Mouse (Mus musculus) midbrain, embryonic 13.5 days (tissue): Measurements from ENCODE around the gene Dus2. TPM values are rescaled to one million over a fixed set of nuclear protein-coding genes. Genes with fewer than 3 reads are reported as not detected.

Source experiments
- ATAC-seq: fragments of 200-750 bp; cut with Nextera tagmentation; 2 replicates; pipeline ENCODE4 v1.8.0; 2017; ENCODE audit warnings: mild to moderate bottlenecking, moderate TSS enrichment, moderate library complexity
- H3K27ac ChIP-seq: fragments of 300-500 bp; sonication (generic); 2 replicates; pipeline ENCODE4 v1.5.1; 2015; ENCODE audit warnings: inconsistent platforms, mild to moderate bottlenecking, moderate library complexity
- H3K27me3 ChIP-seq: fragments of 300-500 bp; sonication (generic); 2 replicates; pipeline ENCODE4 v1.6.1; 2015; ENCODE audit warnings: mild to moderate bottlenecking, inconsistent platforms
- H3K36me3 ChIP-seq: fragments of 300-500 bp; sonication (generic); 2 replicates; pipeline ENCODE4 v1.6.1; 2015; ENCODE audit warnings: mild to moderate bottlenecking, inconsistent platforms
- H3K4me1 ChIP-seq: fragments of 300-500 bp; sonication (generic); replicated peaks from 2 replicates; pipeline ENCODE4 v1.6.1; 2015; ENCODE audit warnings: inconsistent platforms
- H3K4me2 ChIP-seq: fragments of 300-500 bp; sonication (generic); replicated peaks from 2 replicates; pipeline ENCODE4 v1.6.1; 2015; ENCODE audit warnings: moderate library complexity, mild to moderate bottlenecking, inconsistent platforms
- H3K4me3 ChIP-seq: fragments of 300-500 bp; sonication (generic); replicated peaks from 2 replicates; pipeline ENCODE4 v1.5.1; 2015; ENCODE audit warnings: mild to moderate bottlenecking, inconsistent platforms
- H3K9ac ChIP-seq: fragments of 300-500 bp; sonication (generic); replicated peaks from 2 replicates; pipeline ENCODE4 v1.6.1; 2015; ENCODE audit warnings: mild to moderate bottlenecking, inconsistent platforms
- H3K9me3 ChIP-seq: fragments of 300-500 bp; sonication (generic); 2 replicates; pipeline ENCODE4 v1.6.1; 2016; ENCODE audit warnings: mild to moderate bottlenecking, inconsistent platforms
- WGBS: fragments of 180-500 bp; shearing (Covaris S2); methylation state at CpG from one replicate; pipeline ENCODE4 v1.1.7; 2015; 5-methylcytosine and 5-hydroxymethylcytosine counted together
- polyA plus RNA-seq: library from polyadenylated mRNA; unstranded; fragments of >200 nt; fragmentation: Nextera tagmentation; extraction: Ambion mirVana; gene quantifications from 2 replicates; pipeline ENCODE4 v1.2.1, GENCODE M21; 2015

Gene Dus2
- 19.3 and 23.0 TPM in 2 replicates for polyA plus RNA-seq

GRCm38 (mm10) chr8:105990856-105991387, at the start of gene Dus2:
Dus2 (plus strand) TSS chr8:105991337.
- Histone ChIP-seq H3K9ac (no peak within 1 kb of the TSS), H3K4me3 (no peak within 1 kb of the TSS), H3K27me3 (0 out of 2 replicates have a peak, but pooled peaks cover 5% of the 10 kb centered on the region), H3K36me3 (no peaks in the 10 kb centered on the region), H3K27ac (no peak within 1 kb of the TSS), H3K4me1 (peaks cover 5% of the 10 kb centered on the region; the same call in 1 of the 2 replicates), H3K9me3 (no peaks in the 10 kb centered on the region), H3K4me2 (0 out of 2 replicates have a peak within 1 kb of the TSS, but pooled peaks have one; percentile 14)
- WGBS = 11% methylated on average over 15 of the region's 15 CpGs
- ATAC-seq = 0 out of 2 replicates have a peak, but pooled peaks have one; percentile 53

GRCm38 (mm10) chr8:105942026-105942425, 49.1 kb upstream of the Dus2 start:
- 92% methylated on average over 11 of the region's 11 CpGs for WGBS
- ATAC-seq = no peak
- Histone ChIP-seq H3K4me3 (no peak overlapping the region), H3K9me3 (no peaks in the 10 kb centered on the region), H3K4me1 (peaks cover 8% of the 10 kb centered on the region), H3K27ac (no peak overlapping the region), H3K36me3 (no peaks in the 10 kb centered on the region; the same call in 1 of the 2 replicates), H3K9ac (no peak overlapping the region), H3K27me3 (no peaks in the 10 kb centered on the region), H3K4me2 (no peak overlapping the region)

DNA sequence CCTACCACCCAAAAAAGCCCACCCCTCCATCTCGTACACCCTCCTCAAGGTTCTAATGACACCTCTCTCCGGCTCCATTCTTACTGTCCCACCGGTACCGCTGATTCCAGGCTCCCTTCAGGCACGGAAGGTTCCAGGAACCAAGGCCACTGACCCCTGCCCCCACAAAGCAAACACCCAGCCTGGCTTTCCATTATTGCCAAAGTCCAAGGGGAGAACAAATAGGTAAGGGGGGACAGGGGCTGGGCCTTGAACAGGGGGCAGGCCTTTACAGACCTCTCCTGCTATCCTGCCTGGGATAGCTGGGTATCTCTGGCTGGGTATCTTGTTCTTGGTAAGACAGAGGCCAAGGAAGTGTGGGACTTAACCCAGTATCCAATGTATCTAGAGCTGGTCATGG, 48.6 kb upstream of the Dus2 start:
- ATAC-seq = no peak
- Histone ChIP-seq H3K36me3 (no peaks in the 10 kb centered on the region; the same call in 1 of the 2 replicates), H3K4me1 (peaks cover 8% of the 10 kb centered on the region), H3K4me2 (no peak overlapping the region), H3K4me3 (no peak overlapping the region), H3K27ac (no peak overlapping the region), H3K27me3 (no peaks in the 10 kb centered on the region), H3K9me3 (no peaks in the 10 kb centered on the region), H3K9ac (no peak overlapping the region)
- 95% methylated on average over 5 of the region's 5 CpGs for WGBS

DNA sequence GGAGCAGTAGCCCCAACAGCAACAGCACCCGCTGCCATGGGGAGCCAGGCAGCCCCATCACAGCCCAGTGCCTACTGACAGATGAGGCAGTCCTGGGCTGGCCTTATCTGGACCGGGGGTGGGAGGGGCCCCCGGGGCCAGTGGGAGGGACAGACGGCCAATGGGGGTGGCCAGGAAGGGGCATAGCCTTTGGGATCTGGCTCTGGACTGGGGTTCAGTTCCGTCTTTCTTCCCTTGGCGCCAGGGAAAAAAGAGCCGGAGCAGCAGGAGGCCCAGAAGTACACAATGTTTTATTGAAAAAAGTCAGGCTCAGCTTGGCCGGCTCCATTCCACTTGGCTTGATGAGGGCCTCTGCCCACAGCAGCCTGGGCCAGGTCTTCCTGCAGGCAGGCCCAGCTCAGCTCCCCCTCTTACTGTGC, 47.8 kb upstream of the Dus2 start, which contains the start of gene Lcat:
Gene Lcat (minus strand): TSS at position 62 of the 419 bp plus-strand sequence.
- H3K9ac ChIP-seq = no peak within 1 kb of the TSS
- no peak for ATAC-seq
- no peaks in the 10 kb centered on the region; the same call in 1 of the 2 replicates for H3K36me3 ChIP-seq
- 64% methylated on average over 8 of the region's 8 CpGs for WGBS
- no peak within 1 kb of the TSS for H3K27ac ChIP-seq
- H3K9me3 ChIP-seq = no peaks in the 10 kb centered on the region
- H3K4me2 ChIP-seq = no peak within 1 kb of the TSS
- no peaks in the 10 kb centered on the region for H3K27me3 ChIP-seq
- peaks cover 1% of the 10 kb centered on the region for H3K4me1 ChIP-seq
- no peak within 1 kb of the TSS for H3K4me3 ChIP-seq

DNA sequence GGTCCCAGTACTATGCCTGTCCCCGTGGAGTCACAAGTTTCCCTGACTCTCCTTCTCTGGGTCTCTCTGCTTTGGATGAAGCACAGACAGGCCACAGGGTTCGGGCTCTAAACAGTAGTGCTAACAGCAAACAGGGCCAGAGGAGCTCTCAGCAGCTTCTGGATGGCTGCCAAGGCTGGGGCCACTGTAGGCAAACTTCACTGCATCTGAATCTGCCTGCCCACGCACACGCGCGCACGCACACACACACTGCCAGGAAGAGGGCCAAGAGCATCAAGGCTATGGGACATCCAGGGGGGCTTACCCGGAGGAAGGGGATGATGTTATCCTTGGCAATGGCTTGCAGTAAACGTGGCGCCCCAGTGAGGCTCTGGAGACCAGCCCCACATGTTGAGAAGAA, 41.8 kb upstream of the Dus2 start:
- Histone ChIP-seq H3K9ac (no peak overlapping the region), H3K27ac (no peak overlapping the region; the same call in 1 of the 2 replicates), H3K36me3 (no peaks in the 10 kb centered on the region; the same call in 1 of the 2 replicates), H3K4me3 (no peak overlapping the region), H3K9me3 (no peaks in the 10 kb centered on the region), H3K4me1 (peaks cover 3% of the 10 kb centered on the region; the same call in 1 of the 2 replicates), H3K4me2 (no peak overlapping the region), H3K27me3 (no peaks in the 10 kb centered on the region)
- 75% methylated on average over 10 of the region's 10 CpGs for WGBS
- ATAC-seq = no peak

GRCm38 (mm10) chr8:105951057-105951659, 40.0 kb upstream of the Dus2 start:
- no peaks in the 10 kb centered on the region for H3K27me3 ChIP-seq
- no peak overlapping the region for H3K4me2 ChIP-seq
- H3K36me3 ChIP-seq = no peaks in the 10 kb centered on the region
- no peak overlapping the region for H3K4me3 ChIP-seq
- no peak overlapping the region for H3K27ac ChIP-seq
- ATAC-seq = peak; percentile 81
- H3K9me3 ChIP-seq = no peaks in the 10 kb centered on the region
- H3K4me1 ChIP-seq = peaks cover 3% of the 10 kb centered on the region; the same call in 1 of the 2 replicates
- WGBS = 69% methylated on average over 7 of the region's 7 CpGs
- no peak overlapping the region for H3K9ac ChIP-seq

GRCm38 (mm10) chr8:105956556-105956955, 34.6 kb upstream of the Dus2 start:
- Histone ChIP-seq H3K4me2 (no peak overlapping the region), H3K36me3 (no peaks in the 10 kb centered on the region), H3K9me3 (no peaks in the 10 kb centered on the region), H3K4me3 (no peak overlapping the region), H3K27ac (no peak overlapping the region), H3K4me1 (no peaks in the 10 kb centered on the region), H3K9ac (no peak overlapping the region), H3K27me3 (no peaks in the 10 kb centered on the region)
- WGBS = 95% methylated on average over 4 of the region's 4 CpGs
- ATAC-seq = no peak

DNA sequence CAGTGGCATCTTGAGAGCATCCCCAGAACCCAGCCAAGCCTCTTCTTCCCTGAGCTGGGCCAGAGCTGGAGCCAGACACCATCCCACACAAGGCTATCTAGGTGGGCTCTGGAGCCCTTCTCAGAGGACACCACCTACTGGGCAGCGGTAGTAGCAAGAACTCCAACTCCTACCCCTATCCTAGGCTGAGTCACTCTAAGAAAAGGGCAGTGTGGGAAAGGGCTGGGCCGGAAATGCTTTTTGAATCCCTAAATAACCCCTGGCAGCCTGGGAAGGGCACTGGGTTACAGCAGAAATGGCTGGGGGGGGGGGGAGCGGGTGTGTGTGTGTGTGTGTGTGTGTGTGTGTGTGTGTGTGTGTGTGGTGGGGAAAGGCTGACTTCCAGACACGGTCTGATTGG, 33.3 kb upstream of the Dus2 start:
- Histone ChIP-seq H3K9me3 (no peaks in the 10 kb centered on the region), H3K27ac (no peak overlapping the region), H3K27me3 (no peaks in the 10 kb centered on the region), H3K4me2 (no peak overlapping the region), H3K4me3 (no peak overlapping the region), H3K36me3 (no peaks in the 10 kb centered on the region), H3K9ac (no peak overlapping the region), H3K4me1 (no peaks in the 10 kb centered on the region)
- 62% methylated on average over 2 of the region's 4 CpGs for WGBS
- no peak for ATAC-seq

GRCm38 (mm10) chr8:105959350-105959749, 31.8 kb upstream of the Dus2 start:
- Histone ChIP-seq H3K36me3 (no peaks in the 10 kb centered on the region), H3K4me2 (no peak overlapping the region), H3K27ac (no peak overlapping the region), H3K4me1 (no peaks in the 10 kb centered on the region), H3K27me3 (peaks cover 1% of the 10 kb centered on the region), H3K4me3 (no peak overlapping the region), H3K9ac (no peak overlapping the region), H3K9me3 (no peaks in the 10 kb centered on the region)
- 83% methylated on average over 7 of the region's 7 CpGs for WGBS
- ATAC-seq = no peak

- ATAC-seq = no peak
- peaks cover 11% of the 10 kb centered on the region for H3K4me1 ChIP-seq
- peaks cover 19% of the 10 kb centered on the region for H3K27me3 ChIP-seq
- H3K27ac ChIP-seq = no peak overlapping the region
- no peak overlapping the region for H3K9ac ChIP-seq
- H3K36me3 ChIP-seq = no peaks in the 10 kb centered on the region
- WGBS = 79% methylated on average over 14 of the region's 14 CpGs
- H3K4me3 ChIP-seq = no peak overlapping the region
- H3K9me3 ChIP-seq = no peaks in the 10 kb centered on the region
- H3K4me2 ChIP-seq = no peak overlapping the region
Measured at GRCm38 (mm10) chr8:105961101-105961500, 30.0 kb upstream of the Dus2 start.

- Histone ChIP-seq H3K27me3 (peaks cover 23% of the 10 kb centered on the region), H3K9ac (no peak overlapping the region), H3K9me3 (no peaks in the 10 kb centered on the region), H3K4me1 (peaks cover 11% of the 10 kb centered on the region), H3K4me2 (no peak overlapping the region), H3K36me3 (no peaks in the 10 kb centered on the region), H3K27ac (no peak overlapping the region), H3K4me3 (no peak overlapping the region)
- WGBS = 90% methylated on average over 10 of the region's 10 CpGs
- no peak for ATAC-seq
Measured at GRCm38 (mm10) chr8:105961536-105961935, 29.6 kb upstream of the Dus2 start.

GRCm38 (mm10) chr8:105964506-105965265, 26.5 kb upstream of the Dus2 start:
- ATAC-seq = no peak
- H3K27me3 ChIP-seq = peaks cover 39% of the 10 kb centered on the region
- peak overlapping the region; percentile 63 for H3K4me2 ChIP-seq
- H3K4me1 ChIP-seq = peaks cover 11% of the 10 kb centered on the region
- H3K4me3 ChIP-seq = peak overlapping the region; percentile 48
- no peak overlapping the region for H3K27ac ChIP-seq
- no peak overlapping the region for H3K9ac ChIP-seq
- H3K36me3 ChIP-seq = no peaks in the 10 kb centered on the region
- WGBS = 74% methylated on average over 12 of the region's 12 CpGs
- no peaks in the 10 kb centered on the region for H3K9me3 ChIP-seq
